Mouse (Mus musculus) ovary, adult 2 months (tissue): ENCODE data around the gene Rac3. TPM values are rescaled to one million over a fixed set of nuclear protein-coding genes. Genes with fewer than 3 reads are reported as not detected.

ENCODE experiments used
- polyA plus RNA-seq: library from polyadenylated mRNA; depleted of rRNA; stranded (reverse); fragments of >200 nt; gene quantifications from 2 replicates; pipeline ENCODE4 v1.2.3, GENCODE M21; 2012; rRNA removed

The Rac3 gene
- 54.5 and 76.4 TPM in 2 replicates for polyA plus RNA-seq

DNA sequence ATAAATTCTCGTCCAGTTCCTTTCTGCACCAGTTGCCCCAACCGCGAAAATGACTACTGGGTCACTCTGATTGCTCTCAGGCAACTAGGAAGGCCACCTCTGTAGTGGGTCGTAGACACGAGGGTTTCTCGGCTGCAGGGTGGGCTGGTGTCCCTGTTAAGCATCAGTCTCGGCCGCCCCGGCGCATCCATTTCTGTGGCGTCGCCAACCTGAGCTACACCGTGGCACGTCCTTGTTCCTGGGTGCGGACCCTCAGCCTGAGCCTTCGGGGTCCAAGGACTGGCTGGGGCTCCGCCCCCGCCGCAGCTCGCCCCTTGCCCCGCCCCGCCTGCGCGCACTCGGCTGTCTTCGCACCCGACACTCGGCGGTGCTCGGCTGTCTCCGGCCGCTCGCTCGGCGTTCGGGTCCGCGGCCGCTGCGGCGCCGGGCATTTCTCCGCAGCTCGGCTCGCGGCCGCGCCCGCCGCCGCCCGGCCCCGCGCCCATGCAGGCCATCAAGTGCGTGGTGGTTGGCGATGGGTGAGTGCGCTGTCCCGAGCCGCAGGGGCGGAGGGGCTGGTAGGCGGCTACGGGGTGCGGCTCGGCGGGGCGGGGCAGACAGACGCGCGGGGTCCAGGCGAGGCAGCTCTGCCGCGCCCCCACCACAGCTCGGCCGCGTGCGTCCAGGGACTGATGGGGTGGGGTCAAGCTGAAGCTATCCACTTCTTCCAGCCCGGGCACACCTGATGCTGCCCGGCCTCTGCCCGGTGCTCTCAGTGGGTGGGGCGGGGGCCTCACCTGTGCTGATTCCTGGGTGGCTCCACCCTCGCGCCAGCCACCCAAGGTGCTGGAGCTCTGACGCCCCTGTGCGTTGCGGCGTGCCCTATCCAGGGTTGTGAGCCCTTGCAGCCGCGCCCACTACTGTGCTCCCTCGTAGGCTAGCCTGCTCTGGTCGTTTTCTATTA is at the start of gene Rac3:
Rac3 (plus strand) TSS at position 347 of the 943 bp plus-strand sequence.

DNA sequence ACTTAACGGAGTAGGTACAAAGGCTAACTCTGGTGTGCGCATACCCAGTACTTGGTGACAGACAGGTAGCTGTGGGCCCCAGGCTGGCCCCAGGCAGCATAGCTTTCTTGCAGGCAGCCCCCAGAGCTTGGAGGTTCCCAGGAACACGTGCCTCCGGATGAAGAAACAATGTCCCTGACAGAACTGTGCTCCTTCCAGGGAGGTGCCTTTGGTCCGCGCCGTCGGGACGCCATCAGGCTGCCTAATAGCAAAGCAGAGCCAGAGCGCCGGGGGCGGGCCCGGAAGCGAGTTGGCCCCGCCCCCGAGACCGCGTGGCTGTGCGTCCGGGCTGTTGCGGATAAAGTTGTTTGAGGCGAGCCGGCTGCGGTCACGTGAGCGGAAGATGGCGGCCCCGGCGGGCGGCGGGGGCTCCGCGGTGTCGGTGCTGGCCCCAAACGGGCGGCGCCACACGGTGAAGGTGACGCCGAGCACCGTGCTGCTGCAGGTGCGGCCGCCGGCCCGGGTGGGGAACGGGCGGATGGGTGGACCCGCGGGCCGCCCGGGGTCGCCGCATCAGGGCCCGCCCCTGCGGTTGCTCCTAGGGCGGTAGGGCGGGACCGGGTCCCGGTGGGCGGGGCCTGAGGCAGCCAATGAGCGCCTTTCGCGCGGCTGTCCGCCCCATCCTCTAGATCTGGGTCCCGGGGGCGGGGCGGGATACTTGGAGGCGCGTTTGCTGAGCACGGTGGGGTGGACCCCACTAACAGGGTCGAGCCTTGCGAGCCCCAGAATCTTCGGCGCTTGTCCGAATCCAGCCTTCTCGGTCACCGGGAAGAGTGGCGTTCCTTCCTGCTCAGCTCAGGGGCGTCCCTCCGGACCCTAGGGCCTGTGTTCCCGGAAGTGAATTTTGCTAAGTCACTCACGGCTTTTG is 48.3 kb upstream of the Rac3 start, which contains the start of gene Aspscr1:
Aspscr1 (plus strand) TSS at position 287 of the 907 bp plus-strand sequence.

DNA sequence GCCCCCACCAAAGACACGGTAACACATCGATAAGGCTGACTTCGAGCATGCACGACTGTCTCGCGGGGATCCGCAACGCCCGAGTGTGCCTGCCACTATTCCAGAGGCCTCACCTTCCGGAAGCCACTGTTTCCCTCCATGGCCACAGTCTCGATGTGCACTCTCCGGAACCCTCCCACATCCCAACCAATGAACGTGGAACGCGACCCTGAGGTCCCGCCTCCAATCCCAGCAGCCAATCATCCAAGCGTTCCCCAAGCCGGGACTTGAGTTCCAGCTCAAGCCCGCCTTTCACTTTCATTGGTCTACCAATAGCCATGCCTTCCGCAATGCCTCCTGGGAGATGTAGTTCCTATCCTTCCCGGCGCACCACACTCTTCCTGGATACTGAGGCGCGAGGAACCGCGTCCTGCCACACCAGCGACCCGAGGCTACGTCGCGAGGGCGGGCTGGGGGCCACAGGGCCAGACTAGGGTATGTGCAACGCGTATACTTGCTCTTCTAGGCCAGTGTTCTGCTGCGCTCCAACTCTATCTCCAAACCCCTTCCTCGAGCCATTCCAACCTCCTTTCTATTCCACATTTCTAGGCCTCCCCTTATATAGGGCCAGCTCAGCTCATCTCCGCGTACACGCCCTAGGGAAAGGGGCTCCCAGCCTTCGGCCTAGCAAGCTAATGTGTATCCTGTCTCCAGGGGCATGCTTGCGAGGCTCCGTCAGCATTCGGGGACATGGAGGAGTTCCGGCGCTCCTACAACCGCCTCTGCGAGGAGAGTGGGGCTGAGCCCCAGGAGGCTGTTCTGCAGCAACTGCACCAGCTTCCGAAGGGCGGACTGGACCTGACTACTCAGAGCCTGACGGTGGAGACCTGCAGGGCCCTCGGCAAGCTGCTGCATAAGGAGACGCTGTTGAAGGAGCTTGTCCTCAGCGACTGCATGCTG is 7.4 kb upstream of the Rac3 start, which contains the start of the genes Cenpx and Lrrc45:
Cenpx (minus strand) TSS at position 159 of the 939 bp plus-strand sequence.
Lrrc45 (plus strand) TSS at position 346 of the 939 bp plus-strand sequence.

GRCm38 (mm10) chr11:120727169-120727527 is 5.9 kb downstream of the Rac3 start, which contains the start of gene Dcxr:
Gene Dcxr (minus strand): TSS chr11:120727281.

DNA sequence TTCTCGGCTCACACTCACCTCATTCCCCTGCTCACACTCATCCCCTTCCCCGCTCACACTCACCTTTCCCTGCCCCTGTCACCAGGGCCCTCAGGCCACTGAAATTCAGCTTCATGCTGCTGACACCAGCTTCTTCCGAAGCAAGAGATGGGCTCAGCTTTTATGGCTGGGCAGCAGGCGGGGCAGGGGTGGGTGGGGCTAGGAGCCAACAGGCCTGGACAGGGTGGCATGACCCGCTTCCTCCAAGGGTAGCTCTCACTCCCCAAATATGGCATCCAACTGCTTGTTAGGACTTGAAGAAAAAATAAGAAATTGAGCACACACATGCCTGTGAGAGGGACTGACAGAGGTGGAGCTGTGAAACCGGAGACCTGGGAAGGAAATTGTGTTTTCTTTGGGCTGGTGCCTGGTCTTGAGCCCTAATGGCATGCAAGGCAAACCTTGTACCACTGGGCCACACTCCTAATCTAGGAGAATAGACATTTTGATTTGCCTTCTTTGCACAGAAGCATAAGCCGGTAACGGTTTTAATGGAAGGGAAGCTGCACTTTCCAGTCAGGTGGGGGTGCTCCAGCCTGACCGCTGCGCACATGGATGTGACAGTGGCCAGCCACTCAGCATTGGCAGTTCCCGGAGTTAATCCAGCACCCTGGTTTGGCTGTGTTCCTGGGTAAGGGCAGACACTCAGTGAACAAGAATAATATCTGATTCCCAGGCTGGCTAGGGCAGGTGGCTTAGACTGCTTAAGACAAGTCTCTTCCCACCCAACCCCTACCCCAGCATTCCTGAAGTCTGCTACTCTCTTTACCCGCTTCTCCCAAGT is 10.8 kb downstream of the Rac3 start, which contains the start of gene Cbr2:
Cbr2 (minus strand) TSS at position 257 of the 823 bp plus-strand sequence.

DNA sequence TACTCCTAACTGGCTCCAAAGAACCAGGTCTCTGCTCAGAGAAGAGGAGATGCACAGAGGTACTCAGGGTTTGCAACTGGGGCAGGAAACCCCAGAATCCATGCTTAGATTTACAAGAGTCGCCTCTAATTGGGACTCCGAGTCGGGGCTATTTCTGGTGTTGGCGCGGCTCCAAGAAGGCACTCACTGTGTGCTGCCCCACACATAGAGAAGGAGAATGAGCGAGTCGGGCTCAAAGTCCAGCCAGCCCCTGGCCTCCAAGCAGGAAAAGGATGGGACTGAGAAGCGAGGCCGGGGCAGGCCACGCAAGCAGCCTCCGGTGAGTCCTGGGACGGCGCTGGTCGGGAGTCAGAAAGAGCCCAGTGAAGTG is 41.4 kb downstream of the Rac3 start, which contains the start of gene Hmga1b:
Hmga1b (plus strand) TSS at position 123 of the 370 bp plus-strand sequence.

Other genes with a start within 250 kb of the Rac3 start
- 115 and 155 TPM in 2 replicates for gene Mrpl12, start 236.9 kb upstream of the Rac3 start, polyA plus RNA-seq
- 226 and 229 TPM in 2 replicates for gene Slc25a10, start 229.6 kb upstream of the Rac3 start, polyA plus RNA-seq
- gene Gcgr, start 190.8 kb upstream of the Rac3 start, polyA plus RNA-seq: 2.3 and 3.3 TPM in 2 replicates
- 185 and 195 TPM in 2 replicates for gene Mcrip1, start 171.7 kb upstream of the Rac3 start, polyA plus RNA-seq
- gene Ppp1r27, start 170.3 kb upstream of the Rac3 start, polyA plus RNA-seq: not detected in 2 replicates
- gene P4hb, start 148.2 kb upstream of the Rac3 start, polyA plus RNA-seq: 355 TPM in 2 replicates
- gene Arhgdia, start 139.8 kb upstream of the Rac3 start, polyA plus RNA-seq: 779 and 887 TPM in 2 replicates
- gene Alyref, start 123.1 kb upstream of the Rac3 start, polyA plus RNA-seq: 30.8 and 42.7 TPM in 2 replicates
- 189 and 219 TPM in 2 replicates for gene Anapc11, start 123.0 kb upstream of the Rac3 start, polyA plus RNA-seq
- gene Npb, start 113.0 kb upstream of the Rac3 start, polyA plus RNA-seq: 2.6 and 4.4 TPM in 2 replicates
- 279 and 305 TPM in 2 replicates for gene Pcyt2, start 103.5 kb upstream of the Rac3 start, polyA plus RNA-seq
- 77.5 and 98.2 TPM in 2 replicates for gene Sirt7, start 96.2 kb upstream of the Rac3 start, polyA plus RNA-seq
- 75.0 and 78.0 TPM in 2 replicates for gene Mafg, start 87.9 kb upstream of the Rac3 start, polyA plus RNA-seq
- gene Pycr1, start 77.7 kb upstream of the Rac3 start, polyA plus RNA-seq: 10.8 and 14.3 TPM in 2 replicates
- gene Myadml2, start 73.3 kb upstream of the Rac3 start, polyA plus RNA-seq: 0.18 TPM in 1 of 2 replicates, not detected in the other
- gene Notum, start 60.3 kb upstream of the Rac3 start, polyA plus RNA-seq: 12.7 and 13.6 TPM in 2 replicates
- 130 and 142 TPM in 2 replicates for gene Aspscr1, start 48.5 kb upstream of the Rac3 start, polyA plus RNA-seq
- gene Cenpx, start 7.7 kb upstream of the Rac3 start, polyA plus RNA-seq: 57.2 and 79.0 TPM in 2 replicates
- gene Lrrc45, start 7.5 kb upstream of the Rac3 start, polyA plus RNA-seq: 97.4 and 99.6 TPM in 2 replicates
- 317 and 369 TPM in 2 replicates for gene Dcxr, start 5.8 kb downstream of the Rac3 start, polyA plus RNA-seq
- gene Cbr2, start 10.6 kb downstream of the Rac3 start, polyA plus RNA-seq: 193 and 267 TPM in 2 replicates
- 0.31 and 7.3 TPM in 2 replicates for gene Hmga1b, start 41.3 kb downstream of the Rac3 start, polyA plus RNA-seq
- gene Rfng, start 62.7 kb downstream of the Rac3 start, polyA plus RNA-seq: 74.0 and 77.8 TPM in 2 replicates
- 283 and 304 TPM in 2 replicates for gene Gps1, start 62.8 kb downstream of the Rac3 start, polyA plus RNA-seq
- 54.8 and 64.2 TPM in 2 replicates for gene Dus1l, start 74.9 kb downstream of the Rac3 start, polyA plus RNA-seq
- 1,315 and 1,722 TPM in 2 replicates for gene Fasn, start 103.1 kb downstream of the Rac3 start, polyA plus RNA-seq
- gene Ccdc57, start 211.4 kb downstream of the Rac3 start, polyA plus RNA-seq: 6.1 and 6.7 TPM in 2 replicates
- 41.9 and 46.1 TPM in 2 replicates for gene Slc16a3, start 227.0 kb downstream of the Rac3 start, polyA plus RNA-seq